Mouse (Mus musculus): ENCODE measurements around the gene Ncam1. TPM values are rescaled to one million over a fixed set of nuclear protein-coding genes. Genes with fewer than 3 reads are reported as not detected.

Ncam1 gene
- total and polyA plus RNA-seq, 3 experiments: 4.1 to 5.4 (median 4.7) TPM

DNA sequence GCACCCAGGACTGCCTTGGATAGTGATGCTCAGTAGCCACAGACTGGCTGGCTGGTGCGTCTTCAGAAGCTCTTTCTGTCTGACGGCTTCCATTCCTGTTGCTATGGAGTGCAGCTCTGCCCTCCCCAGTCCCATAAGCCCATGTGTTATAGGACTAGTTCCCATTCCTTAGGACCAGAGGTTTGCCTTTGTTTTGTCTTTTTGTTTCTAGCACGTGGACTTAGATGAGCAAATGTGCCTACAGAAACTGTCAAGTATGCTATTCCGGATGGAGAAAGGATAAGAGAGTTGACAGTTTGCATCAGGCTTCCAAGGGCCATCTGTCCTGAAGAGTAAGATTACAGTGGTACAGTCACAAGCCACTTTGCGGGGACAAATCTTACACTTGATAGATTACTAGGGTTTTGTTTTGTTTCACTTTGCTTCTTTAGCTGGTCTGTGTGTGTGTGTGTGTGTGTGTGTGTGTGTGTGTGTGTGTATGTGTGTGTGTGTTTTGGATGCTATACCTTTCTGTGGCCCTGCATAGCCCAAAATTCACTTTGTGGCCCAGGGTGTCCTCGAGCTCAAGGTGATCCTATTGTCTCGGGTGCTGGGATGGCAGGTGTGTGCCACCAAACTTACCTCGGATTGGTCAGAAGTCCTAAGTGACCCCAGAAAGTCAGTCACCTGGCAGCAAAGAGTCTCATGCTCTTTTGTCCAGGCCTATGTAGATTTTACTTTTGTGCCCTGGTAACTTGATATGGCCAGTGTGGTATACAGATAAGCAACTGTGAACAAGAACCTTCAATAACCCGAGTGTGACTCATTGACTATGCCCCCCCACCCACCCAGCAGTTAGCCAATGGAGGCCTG is 311.7 kb downstream of the Ncam1 start:
- no peak for TF ChIP-seq POLR2A (IDR thresholded peaks at IDR 0.05; ENCODE audit: insufficient read depth, low read depth, low read length)
- no peak for TF ChIP-seq EP300 (IDR thresholded peaks at IDR 0.05; ENCODE audit: insufficient read depth, low read depth, low read length)
- TF ChIP-seq CTCF (IDR thresholded peaks at IDR 0.05): no peak
- WGBS: 66% methylated on average over 9 of the region's 9 CpGs

DNA sequence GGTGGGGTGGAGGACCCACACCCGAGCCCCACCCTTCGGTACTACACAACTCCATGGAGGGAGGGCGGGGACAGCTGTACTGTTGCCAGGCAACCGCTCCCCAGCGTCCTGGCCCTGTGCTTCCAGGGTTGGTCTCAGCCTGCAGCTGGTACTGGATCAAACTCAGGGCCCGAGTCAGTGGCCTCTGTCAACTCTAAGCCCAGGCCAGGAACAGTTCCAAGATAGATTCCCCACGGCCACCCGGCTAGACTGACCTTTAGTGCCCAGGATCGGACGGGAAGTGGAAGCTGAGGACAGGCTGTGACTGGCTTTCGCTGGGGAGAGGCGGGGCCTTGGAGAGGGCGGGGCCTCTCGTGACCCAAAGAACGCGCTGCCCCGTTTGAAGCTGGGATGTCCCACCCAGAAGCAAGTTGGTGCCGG is 312.8 kb downstream of the Ncam1 start, which contains the start of gene Ttc12:
Gene Ttc12 (minus strand): TSS at position 334 of the 420 bp plus-strand sequence.
- Histone ChIP-seq H3K9ac (ENCODE audit: low read depth, low read length) (peak within 1 kb of the TSS; percentile 65), H3K27ac (peak within 1 kb of the TSS; percentile 64), H3K4me1 (ENCODE audit: control insufficient read depth, insufficient read depth, low read length) (peaks cover 3% of the 10 kb centered on the region), H3K36me3 (ENCODE audit: control insufficient read depth, insufficient read depth, low read length) (no peaks in the 10 kb centered on the region), H3K79me2 (replicated peaks; ENCODE audit: control insufficient read depth, insufficient read depth, low read length) (no peaks in the 10 kb centered on the region), H3K27me3 (ENCODE audit: control insufficient read depth, insufficient read depth, low read length) (no peaks in the 10 kb centered on the region), H3K4me3 (peak within 1 kb of the TSS; percentile 89)
- WGBS: 0% methylated on average over 18 of the region's 18 CpGs
- peak; percentile 89 to 93 for DNase-seq
- TF ChIP-seq EP300 (IDR thresholded peaks at IDR 0.05; ENCODE audit: insufficient read depth, low read depth, low read length) (0 out of 2 replicates have a peak, but pooled peaks have one; percentile 20), POLR2A (IDR thresholded peaks at IDR 0.05; ENCODE audit: insufficient read depth, low read depth, low read length) (peak; percentile 83), CTCF (IDR thresholded peaks at IDR 0.05) (no peak)
- intact Hi-C loops (cut with DNase I): no loop called here

More for the DNA sequence above, 311.7 kb downstream of the Ncam1 start:
- Histone ChIP-seq H3K79me2 (replicated peaks; ENCODE audit: control insufficient read depth, insufficient read depth, low read length) (no peaks in the 10 kb centered on the region), H3K9ac (ENCODE audit: low read depth, low read length) (no peak overlapping the region), H3K27me3 (ENCODE audit: control insufficient read depth, insufficient read depth, low read length) (no peaks in the 10 kb centered on the region), H3K36me3 (ENCODE audit: control insufficient read depth, insufficient read depth, low read length) (no peaks in the 10 kb centered on the region), H3K4me1 (ENCODE audit: control insufficient read depth, insufficient read depth, low read length) (peaks cover 3% of the 10 kb centered on the region), H3K27ac (no peak overlapping the region), H3K4me3 (no peak overlapping the region)
- no peak for DNase-seq
- intact Hi-C loops (cut with DNase I): no loop called here

DNA sequence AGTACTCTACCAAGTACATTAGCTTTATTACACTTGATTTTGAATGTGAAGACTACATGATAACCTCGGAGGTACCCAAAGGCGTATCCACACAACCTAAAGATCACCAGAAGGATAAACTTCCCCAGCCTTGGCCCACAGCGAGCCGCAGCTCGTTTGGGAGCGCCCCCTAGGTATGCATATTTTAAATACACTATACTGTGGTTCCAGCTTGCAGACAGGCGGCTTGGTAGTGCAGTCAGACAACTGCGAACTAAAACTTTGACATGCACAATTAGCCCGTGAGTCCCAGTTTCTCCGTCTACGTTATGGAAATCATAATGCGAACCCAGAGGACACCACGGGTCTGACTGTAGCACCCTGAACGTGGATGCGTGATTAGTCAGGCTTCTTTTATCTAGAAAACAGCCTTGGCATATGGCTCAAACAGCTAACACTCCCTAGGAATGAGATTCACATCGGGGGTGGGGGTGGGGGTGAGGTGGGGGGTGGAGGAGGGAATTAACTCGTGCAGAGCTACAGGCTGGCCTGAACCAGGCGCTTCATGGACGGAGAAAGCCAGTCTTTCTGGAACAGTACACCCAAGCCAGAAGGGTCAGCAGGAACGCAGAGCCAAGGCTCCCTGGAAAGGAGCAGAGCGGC is 313.4 kb downstream of the Ncam1 start:
- TF ChIP-seq CTCF (IDR thresholded peaks at IDR 0.05) (peak; percentile 80), POLR2A (IDR thresholded peaks at IDR 0.05; ENCODE audit: insufficient read depth, low read depth, low read length) (no peak), EP300 (IDR thresholded peaks at IDR 0.05; ENCODE audit: insufficient read depth, low read depth, low read length) (no peak)
- intact Hi-C loops (cut with DNase I): no loop called here

DNA sequence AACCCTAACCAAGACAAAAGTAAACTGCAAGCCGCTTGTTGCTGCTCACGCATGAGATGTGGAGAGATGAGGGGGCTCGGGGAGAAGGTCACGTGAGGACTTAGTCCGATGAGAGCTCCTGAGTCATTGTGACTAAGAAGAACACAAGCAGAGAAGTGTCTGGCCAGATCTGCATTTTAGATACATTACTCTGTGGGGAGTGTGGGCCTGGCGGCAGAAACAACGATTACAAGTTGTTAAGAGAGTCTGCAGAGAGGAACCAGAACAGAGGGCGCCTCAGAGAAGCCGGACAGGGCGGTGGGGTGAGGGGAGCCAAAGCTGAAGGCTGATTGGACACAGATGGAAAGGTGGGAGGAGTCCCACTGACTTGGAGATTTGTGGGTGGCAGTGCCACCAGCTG is 315.4 kb downstream of the Ncam1 start:
- H3K4me1 ChIP-seq (ENCODE audit: control insufficient read depth, insufficient read depth, low read length): no peaks in the 10 kb centered on the region; the same call in none of the 2 replicates

More for the DNA sequence above, 313.4 kb downstream of the Ncam1 start:
- peak overlapping the region; percentile 64 for H3K27ac ChIP-seq
- WGBS: 2% methylated on average over 21 of the region's 21 CpGs
- H3K79me2 ChIP-seq (replicated peaks; ENCODE audit: control insufficient read depth, insufficient read depth, low read length): no peaks in the 10 kb centered on the region
- peak; percentile 36 to 39 for DNase-seq
- no peaks in the 10 kb centered on the region for H3K36me3 ChIP-seq (ENCODE audit: control insufficient read depth, insufficient read depth, low read length)
- peak overlapping the region; percentile 89 for H3K4me3 ChIP-seq
- H3K27me3 ChIP-seq (ENCODE audit: control insufficient read depth, insufficient read depth, low read length): no peaks in the 10 kb centered on the region
- peaks cover 3% of the 10 kb centered on the region for H3K4me1 ChIP-seq (ENCODE audit: control insufficient read depth, insufficient read depth, low read length)
- H3K9ac ChIP-seq (ENCODE audit: low read depth, low read length): peak overlapping the region; percentile 65

DNA sequence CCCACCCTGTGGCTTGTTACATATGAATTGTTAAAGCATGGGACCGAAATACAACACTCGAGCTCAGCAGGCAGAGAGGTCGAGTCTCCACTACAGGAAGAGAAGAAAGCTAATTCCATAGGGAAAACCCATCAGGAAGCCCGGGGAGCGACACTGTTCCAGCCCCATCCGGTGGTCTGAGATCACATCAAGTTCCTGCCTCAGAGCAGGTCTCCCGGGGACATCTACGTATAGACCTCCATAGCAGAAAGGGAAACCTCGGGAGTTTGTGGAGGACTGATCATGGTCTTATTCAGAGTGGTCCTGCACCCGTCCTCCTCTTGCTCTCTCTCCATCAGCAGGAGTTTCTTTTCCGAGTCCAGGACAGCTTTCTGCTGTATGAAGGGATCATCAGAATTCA is 326.6 kb downstream of the Ncam1 start:
- 43% methylated on average over 11 of the region's 11 CpGs for WGBS
- no peaks in the 10 kb centered on the region for H3K36me3 ChIP-seq (ENCODE audit: control insufficient read depth, insufficient read depth, low read length)

More for the DNA sequence above, 315.4 kb downstream of the Ncam1 start:
- Histone ChIP-seq H3K79me2 (replicated peaks; ENCODE audit: control insufficient read depth, insufficient read depth, low read length) (no peaks in the 10 kb centered on the region), H3K9ac (ENCODE audit: low read depth, low read length) (no peak overlapping the region), H3K27ac (no peak overlapping the region), H3K36me3 (ENCODE audit: control insufficient read depth, insufficient read depth, low read length) (no peaks in the 10 kb centered on the region), H3K4me3 (no peak overlapping the region), H3K27me3 (ENCODE audit: control insufficient read depth, insufficient read depth, low read length) (no peaks in the 10 kb centered on the region)
- TF ChIP-seq CTCF (IDR thresholded peaks at IDR 0.05): no peak
- no peak for TF ChIP-seq POLR2A (IDR thresholded peaks at IDR 0.05; ENCODE audit: insufficient read depth, low read depth, low read length)
- no peak for TF ChIP-seq EP300 (IDR thresholded peaks at IDR 0.05; ENCODE audit: insufficient read depth, low read depth, low read length)
- no peak for DNase-seq
- 56% methylated on average over 10 of the region's 10 CpGs for WGBS
- intact Hi-C loops (cut with DNase I): loop anchor here (5.0 kb wide), 1 partner anchor 96 kb away; no protein-coding TSS in a partner anchor

More for the DNA sequence above, 326.6 kb downstream of the Ncam1 start:
- Histone ChIP-seq H3K9ac (ENCODE audit: low read depth, low read length) (no peak overlapping the region), H3K27me3 (ENCODE audit: control insufficient read depth, insufficient read depth, low read length) (no peaks in the 10 kb centered on the region), H3K4me1 (ENCODE audit: control insufficient read depth, insufficient read depth, low read length) (no peaks in the 10 kb centered on the region), H3K27ac (no peak overlapping the region), H3K79me2 (replicated peaks; ENCODE audit: control insufficient read depth, insufficient read depth, low read length) (no peaks in the 10 kb centered on the region), H3K4me3 (no peak overlapping the region)
- DNase-seq: no peak
- TF ChIP-seq POLR2A (IDR thresholded peaks at IDR 0.05; ENCODE audit: insufficient read depth, low read depth, low read length): no peak
- intact Hi-C loops (cut with DNase I): no loop called here

Measured in heart, adult 2 months (tissue).